Mouse (Mus musculus): ENCODE results near the gene Sept7. TPM values are rescaled to one million over a fixed set of nuclear protein-coding genes. Genes with fewer than 3 reads are reported as not detected.
A peak's percentile ranks its signal among the peaks of the same experiment; 100 is the strongest.

The Sept7 gene
- 214 and 245 TPM in 2 replicates for polyA plus RNA-seq (2016; fragmentation: Nextera tagmentation; extraction: Ambion mirVana)

GRCm38 (mm10) chr9:25252283-25252726 lies at the start of gene Sept7:
Gene Sept7, plus strand, starts transcription at chr9:25252439.
- no peaks in the 10 kb centered on the region for H3K9me3 ChIP-seq
- H3K27me3 ChIP-seq (ENCODE audit: poor library complexity, severe bottlenecking) = no peaks in the 10 kb centered on the region
- H3K27ac ChIP-seq = peak within 1 kb of the TSS; percentile 99
- peaks cover 27% of the 10 kb centered on the region for H3K4me1 ChIP-seq
- peak; percentile 97 for DNase-seq (ENCODE audit: extremely low spot score, low spot score)
- no peaks in the 10 kb centered on the region for H3K36me3 ChIP-seq (replicated peaks)
- H3K4me3 ChIP-seq = peak within 1 kb of the TSS; percentile 99
- WGBS = under 1% methylated on average over 54 of the region's 54 CpGs

- 89% methylated on average over 8 of the region's 8 CpGs for WGBS
Observed at GRCm38 (mm10) chr9:25208087-25208803, 44.0 kb upstream of the Sept7 start.

GRCm38 (mm10) chr9:25212309-25213163 lies 39.7 kb upstream of the Sept7 start:
- WGBS = 82% methylated on average over 9 of the region's 9 CpGs

More at GRCm38 (mm10) chr9:25208087-25208803, 44.0 kb upstream of the Sept7 start:
- Histone ChIP-seq H3K27ac (no peak overlapping the region), H3K4me3 (no peak overlapping the region), H3K4me1 (peaks cover 8% of the 10 kb centered on the region), H3K36me3 (replicated peaks) (no peaks in the 10 kb centered on the region), H3K27me3 (ENCODE audit: poor library complexity, severe bottlenecking) (no peaks in the 10 kb centered on the region), H3K9me3 (no peaks in the 10 kb centered on the region)
- DNase-seq (ENCODE audit: extremely low spot score, low spot score) = no peak

GRCm38 (mm10) chr9:25213164-25213557 lies 39.1 kb upstream of the Sept7 start:
- Histone ChIP-seq H3K27me3 (ENCODE audit: poor library complexity, severe bottlenecking) (no peaks in the 10 kb centered on the region), H3K4me1 (peaks cover 8% of the 10 kb centered on the region), H3K27ac (no peak overlapping the region), H3K36me3 (replicated peaks) (no peaks in the 10 kb centered on the region), H3K9me3 (no peaks in the 10 kb centered on the region), H3K4me3 (no peak overlapping the region)
- DNase-seq (ENCODE audit: extremely low spot score, low spot score) = no peak

More at GRCm38 (mm10) chr9:25212309-25213163, 39.7 kb upstream of the Sept7 start:
- Histone ChIP-seq H3K27me3 (ENCODE audit: poor library complexity, severe bottlenecking) (no peaks in the 10 kb centered on the region), H3K27ac (0 out of 2 replicates have a peak overlapping the region, but pooled peaks have one; percentile 11), H3K4me1 (peaks cover 8% of the 10 kb centered on the region), H3K9me3 (no peaks in the 10 kb centered on the region), H3K4me3 (no peak overlapping the region), H3K36me3 (replicated peaks) (no peaks in the 10 kb centered on the region)
- DNase-seq (ENCODE audit: extremely low spot score, low spot score) = no peak

GRCm38 (mm10) chr9:25215411-25215810 lies 36.8 kb upstream of the Sept7 start:
- no peaks in the 10 kb centered on the region for H3K36me3 ChIP-seq (replicated peaks)
- H3K27me3 ChIP-seq (ENCODE audit: poor library complexity, severe bottlenecking) = no peaks in the 10 kb centered on the region
- WGBS = 71% methylated on average over 3 of the region's 3 CpGs
- H3K27ac ChIP-seq = no peak overlapping the region
- no peaks in the 10 kb centered on the region for H3K9me3 ChIP-seq
- no peak overlapping the region for H3K4me3 ChIP-seq
- DNase-seq (ENCODE audit: extremely low spot score, low spot score) = no peak
- peaks cover 8% of the 10 kb centered on the region for H3K4me1 ChIP-seq

GRCm38 (mm10) chr9:25216210-25216609 lies 36.0 kb upstream of the Sept7 start:
- Histone ChIP-seq H3K36me3 (replicated peaks) (no peaks in the 10 kb centered on the region), H3K27me3 (ENCODE audit: poor library complexity, severe bottlenecking) (no peaks in the 10 kb centered on the region), H3K4me3 (no peak overlapping the region), H3K27ac (no peak overlapping the region), H3K4me1 (peaks cover 8% of the 10 kb centered on the region), H3K9me3 (no peaks in the 10 kb centered on the region)
- WGBS = 31% methylated on average over 2 of the region's 2 CpGs
- no peak for DNase-seq (ENCODE audit: extremely low spot score, low spot score)

GRCm38 (mm10) chr9:25218954-25219353 lies 33.3 kb upstream of the Sept7 start:
- Histone ChIP-seq H3K4me3 (no peak overlapping the region), H3K27ac (no peak overlapping the region), H3K4me1 (no peaks in the 10 kb centered on the region), H3K9me3 (no peaks in the 10 kb centered on the region), H3K36me3 (replicated peaks) (no peaks in the 10 kb centered on the region), H3K27me3 (ENCODE audit: poor library complexity, severe bottlenecking) (no peaks in the 10 kb centered on the region)
- WGBS = 75% methylated on average over 3 of the region's 3 CpGs
- DNase-seq (ENCODE audit: extremely low spot score, low spot score) = no peak

GRCm38 (mm10) chr9:25219882-25220281 lies 32.4 kb upstream of the Sept7 start:
- no peak overlapping the region for H3K27ac ChIP-seq
- 79% methylated on average over 5 of the region's 5 CpGs for WGBS
- no peaks in the 10 kb centered on the region for H3K36me3 ChIP-seq (replicated peaks)
- no peak for DNase-seq (ENCODE audit: extremely low spot score, low spot score)
- H3K27me3 ChIP-seq (ENCODE audit: poor library complexity, severe bottlenecking) = no peaks in the 10 kb centered on the region
- no peaks in the 10 kb centered on the region for H3K4me1 ChIP-seq
- no peak overlapping the region for H3K4me3 ChIP-seq
- H3K9me3 ChIP-seq = no peaks in the 10 kb centered on the region

- WGBS = 90% methylated on average over 4 of the region's 4 CpGs
- Histone ChIP-seq H3K27me3 (ENCODE audit: poor library complexity, severe bottlenecking) (no peaks in the 10 kb centered on the region), H3K4me3 (no peak overlapping the region), H3K36me3 (replicated peaks) (no peaks in the 10 kb centered on the region), H3K27ac (no peak overlapping the region), H3K9me3 (no peaks in the 10 kb centered on the region), H3K4me1 (no peaks in the 10 kb centered on the region)
- DNase-seq (ENCODE audit: extremely low spot score, low spot score) = no peak
Observed at GRCm38 (mm10) chr9:25224959-25225358, 27.3 kb upstream of the Sept7 start.

- no peak overlapping the region for H3K4me3 ChIP-seq
- H3K9me3 ChIP-seq = no peaks in the 10 kb centered on the region
- no peaks in the 10 kb centered on the region for H3K36me3 ChIP-seq (replicated peaks)
- no peak for DNase-seq (ENCODE audit: extremely low spot score, low spot score)
- H3K27ac ChIP-seq = no peak overlapping the region
- H3K27me3 ChIP-seq (ENCODE audit: poor library complexity, severe bottlenecking) = no peaks in the 10 kb centered on the region
- WGBS = 89% methylated on average over 6 of the region's 6 CpGs
- H3K4me1 ChIP-seq = no peaks in the 10 kb centered on the region
Observed at GRCm38 (mm10) chr9:25229740-25230139, 22.5 kb upstream of the Sept7 start.

GRCm38 (mm10) chr9:25230213-25231039 lies 21.8 kb upstream of the Sept7 start:
- Histone ChIP-seq H3K36me3 (replicated peaks) (no peaks in the 10 kb centered on the region), H3K27ac (no peak overlapping the region), H3K27me3 (ENCODE audit: poor library complexity, severe bottlenecking) (no peaks in the 10 kb centered on the region), H3K9me3 (no peaks in the 10 kb centered on the region), H3K4me1 (no peaks in the 10 kb centered on the region), H3K4me3 (no peak overlapping the region)
- WGBS = 89% methylated on average over 10 of the region's 10 CpGs
- DNase-seq (ENCODE audit: extremely low spot score, low spot score) = no peak

- H3K4me1 ChIP-seq = no peaks in the 10 kb centered on the region
- no peaks in the 10 kb centered on the region for H3K9me3 ChIP-seq
- H3K27ac ChIP-seq = no peak overlapping the region
- no peaks in the 10 kb centered on the region for H3K36me3 ChIP-seq (replicated peaks)
- 69% methylated on average over 3 of the region's 3 CpGs for WGBS
- no peak overlapping the region for H3K4me3 ChIP-seq
- DNase-seq (ENCODE audit: extremely low spot score, low spot score) = no peak
- no peaks in the 10 kb centered on the region for H3K27me3 ChIP-seq (ENCODE audit: poor library complexity, severe bottlenecking)
Observed at GRCm38 (mm10) chr9:25241065-25241464, 11.2 kb upstream of the Sept7 start.

Measured in forebrain, embryonic 10.5 days (tissue).